Comparison of ENCODE assay signal across 8 mouse cellular contexts in the genomic region with DNA sequence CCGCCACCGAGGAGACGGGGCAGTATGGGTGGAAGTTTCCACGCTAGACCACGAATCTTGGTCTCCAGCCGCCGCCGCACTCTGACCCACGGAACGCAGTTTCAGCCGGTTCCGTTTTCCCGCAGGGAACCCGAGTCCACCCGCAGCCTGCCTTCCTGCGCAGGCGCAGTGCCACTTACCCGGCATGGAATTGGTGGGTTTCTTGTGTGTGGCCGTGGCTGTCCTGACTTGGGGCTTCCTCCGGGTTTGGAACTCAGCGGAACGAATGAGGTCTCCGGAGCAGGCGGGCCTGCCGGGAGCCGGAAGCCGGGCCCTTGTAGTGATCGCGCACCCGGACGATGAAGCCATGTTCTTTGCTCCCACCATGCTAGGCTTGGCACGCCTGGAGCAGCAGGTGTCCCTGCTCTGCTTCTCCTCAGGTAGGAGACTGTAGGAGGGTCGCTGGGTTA. TPM values are rescaled to one million over a fixed set of nuclear protein-coding genes. Genes with fewer than 3 reads are reported as not detected.
DNase-seq lines count a peak whose midpoint lies in the region; ATAC-seq lines count a peak whose summit lies in the region.

Pigl (plus strand) TSS at position 185 of the 449 bp plus-strand sequence.
Ncor1 (minus strand) TSS at position 266 of the 449 bp plus-strand sequence.

- peak within 1 kb of the TSS; percentile 100 for H3K9ac ChIP-seq in heart, embryonic 15.5 days
- H3K9ac ChIP-seq in liver, embryonic 13.5 days: peak within 1 kb of the TSS; percentile 99
- H3K9ac ChIP-seq in stomach, embryonic 14.5 days (replicated peaks; ENCODE audit: low read depth, low read length): peak within 1 kb of the TSS; percentile 83

- peaks cover 8% of the 10 kb centered on the region for H3K36me3 ChIP-seq in forebrain, embryonic 10.5 days (replicated peaks)
- no peaks in the 10 kb centered on the region for H3K36me3 ChIP-seq in heart, embryonic 15.5 days
- H3K36me3 ChIP-seq in liver, embryonic 13.5 days: peaks cover 7% of the 10 kb centered on the region; the same call in 1 of the 2 replicates
- no peaks in the 10 kb centered on the region for H3K36me3 ChIP-seq in stomach, embryonic 14.5 days (ENCODE audit: control insufficient read depth, insufficient read depth, low read length)

- WGBS in forebrain, embryonic 10.5 days: under 1% methylated on average over 33 of the region's 33 CpGs
- 0% methylated on average over 33 of the region's 33 CpGs for whole genome bisulfite sequencing in heart, embryonic 15.5 days
- under 1% methylated on average over 33 of the region's 33 CpGs for WGBS in liver, embryonic 13.5 days (ENCODE audit: insufficient replicate concordance)
- WGBS in stomach, embryonic 14.5 days: under 1% methylated on average over 33 of the region's 33 CpGs

- H3K27ac ChIP-seq in forebrain, embryonic 10.5 days: peak within 1 kb of the TSS; percentile 96
- H3K27ac ChIP-seq in heart, embryonic 15.5 days: peak within 1 kb of the TSS; percentile 99
- H3K27ac ChIP-seq in liver, embryonic 13.5 days: peak within 1 kb of the TSS; percentile 96
- H3K27ac ChIP-seq in stomach, embryonic 14.5 days (ENCODE audit: low read length): peak within 1 kb of the TSS; percentile 98

- peak within 1 kb of the TSS; percentile 84 for H3K4me2 ChIP-seq in heart, embryonic 15.5 days
- peak within 1 kb of the TSS; percentile 95 for H3K4me2 ChIP-seq in liver, embryonic 13.5 days
- H3K4me2 ChIP-seq in stomach, embryonic 14.5 days (replicated peaks; ENCODE audit: low read depth, low read length): peak within 1 kb of the TSS; percentile 82

- H3K4me1 ChIP-seq in forebrain, embryonic 10.5 days: peaks cover 36% of the 10 kb centered on the region
- peaks cover 18% of the 10 kb centered on the region for H3K4me1 ChIP-seq in heart, embryonic 15.5 days (replicated peaks)
- peaks cover 36% of the 10 kb centered on the region for H3K4me1 ChIP-seq in liver, embryonic 13.5 days (replicated peaks)
- peaks cover 6% of the 10 kb centered on the region; the same call in 1 of the 2 replicates for H3K4me1 ChIP-seq in stomach, embryonic 14.5 days (ENCODE audit: control insufficient read depth, insufficient read depth, low read length)

- H3K27me3 ChIP-seq in forebrain, embryonic 10.5 days (ENCODE audit: poor library complexity, severe bottlenecking): no peaks in the 10 kb centered on the region
- no peaks in the 10 kb centered on the region for H3K27me3 ChIP-seq in heart, embryonic 15.5 days
- H3K27me3 ChIP-seq in liver, embryonic 13.5 days: no peaks in the 10 kb centered on the region
- no peaks in the 10 kb centered on the region for H3K27me3 ChIP-seq in stomach, embryonic 14.5 days (ENCODE audit: control insufficient read depth, insufficient read depth, low read length)

- H3K9me3 ChIP-seq in forebrain, embryonic 10.5 days: no peaks in the 10 kb centered on the region
- no peaks in the 10 kb centered on the region for H3K9me3 ChIP-seq in heart, embryonic 15.5 days (replicated peaks)
- H3K9me3 ChIP-seq in liver, embryonic 13.5 days (replicated peaks): no peaks in the 10 kb centered on the region
- no peaks in the 10 kb centered on the region for H3K9me3 ChIP-seq in stomach, embryonic 14.5 days (ENCODE audit: control insufficient read depth, low read depth, low read length)

- peak; percentile 71 for ATAC-seq in heart, embryonic 15.5 days (replicated peaks; ENCODE audit: insufficient number of reproducible peaks, insufficient read depth, low FRiP score, low read depth)
- peak; percentile 54 for ATAC-seq in liver, embryonic 13.5 days (ENCODE audit: low read depth)
- ATAC-seq in stomach, embryonic 14.5 days (ENCODE audit: insufficient number of reproducible peaks, insufficient read depth, low FRiP score, low read depth): peak; percentile 66

- DNase-seq in CD8-positive naive resting alpha-beta T cell, adult 2 months (ENCODE audit: low read depth in 2 of 2, low spot score in 2 of 2): peak; percentile 63 to 69
- DNase-seq in c-Kit-negative CD71-positive TER-119-positive erythroid progenitor cells, embryonic 14.5 days (ENCODE audit: low read depth, low spot score): peak; percentile 69
- peak; percentile 87 for DNase-seq in forebrain, embryonic 10.5 days (ENCODE audit: extremely low spot score, low spot score)
- peak; percentile 87 to 94 for DNase-seq in kidney, postnatal 25 days
- peak; percentile 81 for DNase-seq in liver, embryonic 13.5 days
- peak; percentile 63 to 69 for DNase-seq in natural killer cell, adult 2 months (ENCODE audit: low spot score in 2 of 2)

- H3K4me3 ChIP-seq in forebrain, embryonic 10.5 days: peak within 1 kb of the TSS; percentile 93
- H3K4me3 ChIP-seq in heart, embryonic 15.5 days: peak within 1 kb of the TSS; percentile 95
- H3K4me3 ChIP-seq in liver, embryonic 13.5 days (replicated peaks): peak within 1 kb of the TSS; percentile 93
- peak within 1 kb of the TSS; percentile 99 for H3K4me3 ChIP-seq in stomach, embryonic 14.5 days (ENCODE audit: low read depth, low read length)

RNA-seq across cellular contexts. Expression of gene Pigl, which starts in this region (rescaled TPM):
- polyA plus RNA-seq in forebrain, embryonic 10.5 days (2016; fragmentation: Nextera tagmentation; extraction: Ambion mirVana): 19.5 and 19.7 TPM in 2 replicates
- 5.1 and 7.2 TPM in 2 replicates for polyA plus RNA-seq in heart, embryonic 15.5 days (2015; fragmentation: Nextera tagmentation; extraction: Ambion mirVana)
- 5.4 and 6.2 TPM in 2 replicates for polyA plus RNA-seq in liver, embryonic 13.5 days (2015; fragmentation: Nextera tagmentation; extraction: Ambion mirVana)
- 9.9 and 11.1 TPM in 2 replicates for polyA plus RNA-seq in stomach, embryonic 14.5 days (2014; fragmentation: Nextera tagmentation; extraction: Ambion mirVana)

RNA-seq across cellular contexts. Expression of gene Ncor1, which starts in this region (rescaled TPM):
- polyA plus RNA-seq in forebrain, embryonic 10.5 days (2016; fragmentation: Nextera tagmentation; extraction: Ambion mirVana): 125 and 130 TPM in 2 replicates
- polyA plus RNA-seq in heart, embryonic 15.5 days (2015; fragmentation: Nextera tagmentation; extraction: Ambion mirVana): 112 and 113 TPM in 2 replicates
- 76.6 and 79.2 TPM in 2 replicates for polyA plus RNA-seq in liver, embryonic 13.5 days (2015; fragmentation: Nextera tagmentation; extraction: Ambion mirVana)
- polyA plus RNA-seq in stomach, embryonic 14.5 days (2014; fragmentation: Nextera tagmentation; extraction: Ambion mirVana): 123 and 144 TPM in 2 replicates

Comparison
In these comparisons a context has a peak if more than half of its experiments do, and no peak if none do; other contexts are left out.
1. Peak in every context shown above with its lines: DNase-seq, ATAC-seq, H3K4me3 ChIP-seq and H3K27ac ChIP-seq.